Mouse (Mus musculus) gastrocnemius, adult 2 months (tissue): ENCODE data around the gene Tgif1. TPM values are rescaled to one million over a fixed set of nuclear protein-coding genes. Genes with fewer than 3 reads are reported as not detected.
A peak's percentile ranks its signal among the peaks of the same experiment; 100 is the strongest.

Source experiments
- DNase-seq: peaks from one replicate; pipeline ENCODE4 v3.0.0; 2022
- H3K27ac ChIP-seq: fragments of 200-600 bp; 2 replicates; pipeline ENCODE4 v1.8.1; 2022; ENCODE audit warnings: mild to moderate bottlenecking
- H3K4me3 ChIP-seq: fragments of 200-600 bp; 2 replicates; pipeline ENCODE4 v1.8.1; 2022; ENCODE audit warnings: mild to moderate bottlenecking, moderate library complexity
- CTCF ChIP-seq: fragments of 200-600 bp; IDR thresholded peaks from 2 replicates; pipeline ENCODE4 v1.8.1; 2022; ENCODE audit warnings: antibody characterized with exemption, mild to moderate bottlenecking, moderate library complexity
- intact Hi-C: fragments of 180-260 bp; cut with DNase I; formaldehyde crosslinking; loops from one replicate; pipeline ENCODE4 v1.15.1; 2025
- total RNA-seq, 2 experiments: library from RNA; stranded (reverse); gene quantifications; 2 replicates each; pipeline ENCODE4 v1.2.3; 2021

Gene Tgif1
- total RNA-seq, 2 experiments from 2014 or later = 3.1 to 8.5 TPM

- no peak overlapping the region for H3K4me3 ChIP-seq
- intact Hi-C loops = no loop called here
- no peak for DNase-seq
- TF ChIP-seq CTCF = no peak
- H3K27ac ChIP-seq = no peak overlapping the region
Observed at GRCm38 (mm10) chr17:70858814-70859213, 5.5 kb upstream of the Tgif1 start.

DNA sequence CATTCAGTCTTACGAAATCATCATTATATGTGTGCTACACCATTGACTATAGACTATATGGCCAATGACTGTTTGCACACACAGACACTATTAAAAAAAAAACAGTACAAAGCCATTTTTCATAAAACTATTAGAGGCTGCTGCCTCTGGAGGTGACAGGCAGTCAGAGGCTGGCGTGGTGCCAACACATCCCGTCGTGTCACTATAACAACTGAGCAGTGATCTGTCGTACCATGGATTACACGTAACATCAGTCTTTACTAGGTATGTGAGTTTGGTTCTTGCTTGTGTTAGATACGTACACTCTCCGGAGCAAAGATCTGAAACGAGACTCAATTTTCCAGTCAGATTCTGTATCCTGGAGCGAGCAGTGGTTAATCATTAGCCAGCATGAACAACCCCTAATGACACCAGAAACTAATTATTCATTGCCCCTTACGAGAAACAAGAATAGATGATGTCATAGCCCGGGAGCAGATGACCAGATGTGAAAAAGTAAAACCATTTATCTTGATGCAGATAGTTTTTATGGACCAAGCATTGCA, 3.6 kb upstream of the Tgif1 start:
- TF ChIP-seq CTCF = no peak
- H3K4me3 ChIP-seq = no peak overlapping the region
- H3K27ac ChIP-seq = no peak overlapping the region
- intact Hi-C loops = no loop called here
- peak; percentile 37 for DNase-seq

DNA sequence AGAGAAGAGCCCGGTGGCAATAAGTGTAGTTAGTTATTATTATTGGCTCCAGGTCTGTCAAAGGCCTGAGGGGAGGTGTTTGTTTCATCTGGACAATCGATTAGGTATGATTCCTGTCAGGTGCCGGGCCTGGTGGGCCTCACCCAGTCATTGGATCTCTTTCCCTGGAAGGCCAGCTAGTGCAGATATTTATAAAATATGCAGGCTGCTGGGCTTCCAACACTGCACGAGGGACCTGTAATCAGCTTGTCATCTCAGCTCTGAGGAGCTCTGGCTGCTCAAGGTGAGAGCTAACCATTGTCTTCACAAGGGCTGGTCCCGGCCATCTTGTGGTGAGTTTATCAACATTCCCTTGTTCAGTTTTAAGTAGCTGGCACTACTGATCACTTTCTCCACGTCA, 675 bp upstream of the Tgif1 start:
- Histone ChIP-seq H3K4me3 (peak overlapping the region; percentile 94), H3K27ac (peak overlapping the region; percentile 90)
- intact Hi-C loops = loop anchor here (5.0 kb wide), 1 partner anchor 97 kb away; no protein-coding TSS in a partner anchor
- peak; percentile 31 for DNase-seq
- no peak for TF ChIP-seq CTCF

- peak overlapping the region; percentile 90 for H3K27ac ChIP-seq
- intact Hi-C loops = loop anchor here (5.0 kb wide), 1 partner anchor 96 kb away; no protein-coding TSS in a partner anchor
- no peak for TF ChIP-seq CTCF
- H3K4me3 ChIP-seq = peak overlapping the region; percentile 94
- DNase-seq = peak; percentile 92
Observed at GRCm38 (mm10) chr17:70852686-70853386, 510 bp downstream of the Tgif1 start.

DNA sequence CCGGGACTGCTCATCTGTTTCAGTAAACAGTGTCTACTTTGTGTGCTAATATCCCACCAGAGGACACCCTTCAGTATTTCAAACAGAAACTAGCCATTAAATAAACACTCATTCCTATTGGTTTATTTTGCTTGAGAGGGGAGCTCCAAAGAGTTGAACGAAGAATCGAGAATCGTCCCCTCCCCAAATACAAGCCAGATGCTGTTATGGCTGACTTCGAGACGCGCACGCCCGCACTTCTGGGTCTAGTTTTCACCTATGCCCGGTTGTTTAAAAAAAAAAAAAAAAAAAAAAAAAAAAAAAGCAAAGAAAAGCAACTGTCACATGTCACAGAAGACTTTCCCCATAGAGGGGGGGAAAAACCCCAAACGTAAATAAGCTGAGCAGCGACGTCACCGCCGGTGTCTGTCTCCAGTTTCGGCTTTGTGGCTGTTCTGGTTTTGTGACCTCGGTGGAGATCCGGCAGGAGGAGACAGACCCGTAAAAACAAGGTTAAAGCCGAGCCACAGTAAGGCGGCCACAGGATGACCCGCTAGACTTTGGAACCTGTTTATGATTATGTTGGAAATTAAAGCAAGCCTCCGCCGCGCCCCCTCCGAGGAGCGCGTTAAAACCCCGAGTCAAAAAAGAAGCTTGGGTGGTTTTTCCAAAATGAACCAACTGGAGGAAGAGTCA, 1.2 kb downstream of the Tgif1 start:
- peak overlapping the region; percentile 90 for H3K27ac ChIP-seq
- no peak for TF ChIP-seq CTCF
- H3K4me3 ChIP-seq = peak overlapping the region; percentile 94
- intact Hi-C loops = loop anchor here (5.0 kb wide), 1 partner anchor 95 kb away; no protein-coding TSS in a partner anchor
- peak; percentile 71 for DNase-seq

DNA sequence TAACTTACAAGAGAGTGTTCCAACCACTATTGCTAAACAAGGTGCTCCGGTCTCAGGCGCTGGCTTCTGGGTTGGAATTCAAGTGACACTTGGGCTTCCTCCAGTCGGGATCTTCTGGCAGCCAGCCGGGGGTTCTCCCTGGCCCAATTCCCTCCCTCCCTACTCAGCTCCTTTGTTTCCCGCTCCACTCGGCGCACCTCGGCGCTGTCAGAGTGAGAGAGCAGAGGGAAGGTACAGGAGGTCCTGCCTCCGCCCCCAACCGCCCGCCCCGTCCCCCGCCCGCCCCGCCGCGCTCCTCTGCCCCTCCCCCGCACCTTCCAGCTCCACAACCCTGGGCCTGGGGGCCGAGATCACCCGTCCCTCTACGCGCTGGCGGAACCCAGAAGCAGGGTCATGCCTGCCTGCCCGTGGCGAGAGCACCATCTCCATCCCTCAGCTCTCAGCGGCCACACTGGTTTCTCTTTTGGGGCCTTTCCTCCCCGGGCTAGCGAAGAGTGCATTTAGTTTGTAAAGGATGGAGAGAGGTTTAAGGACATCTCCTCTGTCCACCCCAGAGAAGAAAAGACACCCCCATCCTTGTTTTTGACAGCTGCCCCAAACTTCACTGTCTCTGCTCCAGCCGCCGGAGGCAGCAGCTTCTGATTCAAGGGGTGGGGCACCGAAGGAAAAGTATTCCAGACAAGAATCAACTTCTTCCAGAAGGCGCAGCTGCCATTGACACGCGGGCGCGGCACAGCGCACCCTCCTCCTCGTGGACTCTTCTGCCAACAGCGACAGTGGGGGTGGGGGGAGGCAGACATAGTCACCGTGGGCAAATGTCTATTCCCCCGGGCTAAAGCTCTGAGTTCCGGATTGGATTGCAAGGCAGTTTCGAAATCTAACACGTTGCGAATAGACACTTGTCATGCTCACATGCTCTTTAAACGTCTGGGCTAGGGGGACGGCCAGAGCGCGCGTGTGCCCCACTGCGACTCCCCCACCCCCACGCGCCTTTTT, 2.1 kb downstream of the Tgif1 start:
- TF ChIP-seq CTCF = peak; percentile 13; the same call in 1 of the 2 replicates
- intact Hi-C loops = loop anchor here (5.0 kb wide), 1 partner anchor 94 kb away; no protein-coding TSS in a partner anchor
- peak overlapping the region; percentile 90 for H3K27ac ChIP-seq
- peak; percentile 87 for DNase-seq
- H3K4me3 ChIP-seq = peak overlapping the region; percentile 94

DNA sequence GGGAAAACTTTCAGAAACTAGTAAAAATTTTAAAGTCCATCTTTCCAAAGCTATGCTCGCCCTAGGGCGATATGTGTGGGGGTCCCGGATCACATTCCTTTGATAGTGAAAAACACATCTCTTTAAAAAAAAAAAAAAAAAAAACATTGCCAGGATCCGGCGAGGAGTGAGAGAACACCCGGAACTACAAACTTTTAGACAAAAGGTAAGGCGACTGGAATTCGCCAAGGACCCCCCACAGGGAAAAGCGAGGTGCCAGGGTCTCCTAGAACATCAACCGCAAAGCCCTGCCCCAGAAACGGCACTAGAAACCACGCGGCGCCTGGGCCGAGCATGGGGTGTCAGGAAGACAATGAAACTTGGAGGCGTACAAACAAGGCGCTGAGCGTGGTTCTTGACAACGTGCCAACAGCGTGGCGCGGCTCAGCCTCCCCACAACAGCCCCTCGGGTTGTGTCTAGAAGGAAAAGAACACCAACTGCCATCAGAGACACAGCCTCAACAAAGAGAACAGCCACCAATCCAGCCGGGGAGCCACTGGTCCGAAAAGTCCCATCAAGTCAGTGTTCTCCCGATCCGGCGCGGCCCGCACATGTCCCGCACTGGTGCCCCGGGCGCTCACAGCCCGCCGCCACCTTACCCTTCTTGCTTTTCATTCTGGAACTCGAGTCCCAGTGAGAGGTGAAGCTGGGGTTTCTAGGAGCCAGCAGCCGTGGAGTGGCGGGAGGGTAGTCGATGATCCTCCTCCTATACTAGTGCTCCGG, 2.9 kb downstream of the Tgif1 start:
- H3K27ac ChIP-seq = peak overlapping the region; percentile 90
- peak overlapping the region; percentile 94 for H3K4me3 ChIP-seq
- no peak for TF ChIP-seq CTCF
- peak; percentile 70 for DNase-seq
- intact Hi-C loops = loop anchor here (5.0 kb wide), 1 partner anchor 93 kb away; no protein-coding TSS in a partner anchor

DNA sequence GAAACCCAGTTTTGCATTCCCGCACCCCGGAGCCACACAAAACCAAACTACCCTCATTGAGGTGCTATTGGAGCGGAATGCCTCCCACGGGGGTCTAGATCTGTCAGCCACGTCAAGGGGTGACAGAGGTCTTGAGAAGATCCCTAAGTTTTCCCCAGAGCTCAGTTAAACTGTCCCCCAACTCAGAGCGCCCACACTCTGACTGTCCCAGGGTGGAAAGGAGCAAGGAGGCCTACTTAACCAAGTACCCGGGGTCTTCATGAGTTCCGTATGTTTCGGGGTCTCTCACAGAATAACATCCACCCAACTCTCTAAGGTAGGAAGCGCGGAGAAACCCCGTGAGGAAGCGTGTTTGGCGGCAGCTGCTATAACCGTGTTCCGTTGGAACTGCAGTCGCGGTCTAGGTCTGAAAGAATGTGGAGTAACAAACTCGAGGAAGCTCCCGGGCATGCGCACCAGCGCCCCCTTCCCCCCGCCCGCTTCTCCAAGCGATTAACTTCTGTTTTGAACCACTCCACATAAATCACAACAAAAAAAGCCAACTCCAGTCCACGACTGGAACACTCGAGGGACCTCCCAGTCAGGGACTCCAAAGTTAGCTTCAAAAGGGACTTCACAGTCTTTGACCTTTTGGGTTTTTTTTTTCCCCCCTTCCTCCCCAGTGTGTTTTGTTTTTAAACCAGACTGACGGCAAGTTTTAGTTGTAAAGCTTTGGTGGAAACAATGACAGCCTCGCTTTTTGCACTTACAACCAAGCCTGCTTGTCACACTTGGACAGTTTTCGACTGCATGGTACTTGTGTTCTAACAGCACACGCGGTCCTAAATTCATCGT, 3.7 kb downstream of the Tgif1 start:
- intact Hi-C loops = loop anchor here (5.0 kb wide), 4 partner anchors 63 to 348 kb away; no protein-coding TSS in a partner anchor
- peak; percentile 28; the same call in 1 of the 2 replicates for TF ChIP-seq CTCF
- peak overlapping the region; percentile 90 for H3K27ac ChIP-seq
- peak overlapping the region; percentile 94 for H3K4me3 ChIP-seq
- peak; percentile 93 for DNase-seq

DNA sequence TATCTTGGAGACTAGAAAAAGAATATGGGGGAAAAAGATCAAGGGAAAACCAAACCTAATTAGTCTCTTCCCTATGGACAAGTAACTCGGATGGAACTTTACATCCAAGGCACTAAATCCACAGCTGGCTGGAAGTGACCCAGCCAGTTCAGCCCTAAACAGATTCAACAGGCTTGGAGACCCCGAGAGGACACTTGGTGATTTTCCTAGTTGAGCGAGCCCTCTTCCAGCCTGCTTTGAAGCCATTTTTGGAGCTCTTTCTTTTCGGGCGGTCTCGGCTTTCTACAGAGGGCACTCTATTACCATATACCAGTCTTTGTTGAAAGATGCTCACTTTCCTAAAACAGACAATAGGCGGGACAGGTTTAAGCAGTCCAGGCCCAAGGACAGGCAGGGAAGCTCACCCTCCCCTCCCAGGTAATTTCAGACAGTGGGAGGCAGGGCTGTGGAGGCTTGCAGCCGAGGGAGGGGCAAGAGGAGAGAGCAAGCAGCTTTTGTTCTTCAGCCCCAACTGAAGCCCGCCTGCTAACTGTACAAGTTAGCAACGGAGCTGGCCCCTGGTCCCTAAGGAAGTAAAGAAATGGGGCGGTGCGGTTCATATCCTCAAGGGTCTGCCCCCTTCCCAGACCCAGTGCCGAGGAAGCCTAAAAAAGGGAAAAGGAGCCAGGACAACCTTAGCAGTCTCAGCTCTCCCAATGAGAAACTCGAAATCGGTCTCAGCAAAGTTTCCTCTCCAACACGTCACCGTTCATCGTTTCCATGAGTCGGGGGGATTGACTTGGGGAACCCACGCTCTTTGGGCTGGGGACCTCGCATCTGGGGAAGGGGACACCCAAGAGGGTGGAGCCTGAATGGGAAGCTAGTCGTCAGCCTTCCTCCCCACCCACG, 4.6 kb downstream of the Tgif1 start:
- TF ChIP-seq CTCF = no peak
- peak overlapping the region; percentile 94 for H3K4me3 ChIP-seq
- intact Hi-C loops = loop anchor here (1.0 to 5.0 kb wide), 4 partner anchors 64 to 349 kb away; no protein-coding TSS in a partner anchor
- H3K27ac ChIP-seq = peak overlapping the region; percentile 90
- peak; percentile 49 for DNase-seq
